Mouse (Mus musculus) thymus, adult 2 months (tissue): ENCODE data around the gene Atp23. TPM values are rescaled to one million over a fixed set of nuclear protein-coding genes. Genes with fewer than 3 reads are reported as not detected.

Experiments
- DNase-seq: peaks from one replicate; pipeline ENCODE4 v3.0.0; 2021
- H3K27ac ChIP-seq: fragments of 200-500 bp; 2 replicates; pipeline ENCODE4 v1.5.1; 2012; ENCODE audit warnings: low read length, control low read depth; ENCODE audit not compliant: control insufficient read depth, insufficient read depth
- H3K27me3 ChIP-seq: fragments of 200-500 bp; 2 replicates; pipeline ENCODE4 v1.6.1; 2012; ENCODE audit warnings: mild to moderate bottlenecking, low read length, moderate library complexity, mixed read lengths; ENCODE audit not compliant: control insufficient read depth, insufficient read depth
- H3K36me3 ChIP-seq: fragments of 200-500 bp; 2 replicates; pipeline ENCODE4 v1.6.1; 2012; ENCODE audit warnings: mild to moderate bottlenecking, low read length, moderate library complexity; ENCODE audit not compliant: control insufficient read depth, insufficient read depth
- H3K4me1 ChIP-seq: fragments of 200-500 bp; replicated peaks from 2 replicates; pipeline ENCODE4 v1.6.1; 2012; ENCODE audit warnings: low read length; ENCODE audit not compliant: control insufficient read depth, insufficient read depth
- H3K4me3 ChIP-seq: fragments of 200-500 bp; 2 replicates; pipeline ENCODE4 v1.5.1; 2012; ENCODE audit warnings: mild to moderate bottlenecking, low read length, control low read depth, moderate library complexity; ENCODE audit not compliant: control insufficient read depth, insufficient read depth
- CTCF ChIP-seq: fragments of 200-500 bp; IDR thresholded peaks from 2 replicates; pipeline ENCODE4 v1.5.1; 2012; ENCODE audit warnings: mild to moderate bottlenecking, control low read depth, low read length, moderate library complexity, borderline replicate concordance; ENCODE audit not compliant: control insufficient read depth, poor library complexity, insufficient read depth; ENCODE audit errors: extremely low read depth
- POLR2A ChIP-seq: fragments of 200-500 bp; IDR thresholded peaks from 2 replicates; pipeline ENCODE4 v1.6.1; 2012; ENCODE audit warnings: mild to moderate bottlenecking, low read length, control low read depth, moderate library complexity; ENCODE audit not compliant: control insufficient read depth, poor library complexity, insufficient read depth; ENCODE audit errors: extremely low read depth
- WGBS: fragments of 180-500 bp; shearing (Covaris S2); methylation state at CpG from one replicate; pipeline ENCODE4 v1.1.7; 2018; 5-methylcytosine and 5-hydroxymethylcytosine counted together
- polyA plus RNA-seq: library from polyadenylated mRNA; depleted of rRNA; stranded (reverse); fragments of >200 nt; gene quantifications from 2 replicates; pipeline ENCODE4 v1.2.3, GENCODE M21; 2012

The Atp23 gene
- polyA plus RNA-seq, 1 experiment = 9.6 TPM

DNA sequence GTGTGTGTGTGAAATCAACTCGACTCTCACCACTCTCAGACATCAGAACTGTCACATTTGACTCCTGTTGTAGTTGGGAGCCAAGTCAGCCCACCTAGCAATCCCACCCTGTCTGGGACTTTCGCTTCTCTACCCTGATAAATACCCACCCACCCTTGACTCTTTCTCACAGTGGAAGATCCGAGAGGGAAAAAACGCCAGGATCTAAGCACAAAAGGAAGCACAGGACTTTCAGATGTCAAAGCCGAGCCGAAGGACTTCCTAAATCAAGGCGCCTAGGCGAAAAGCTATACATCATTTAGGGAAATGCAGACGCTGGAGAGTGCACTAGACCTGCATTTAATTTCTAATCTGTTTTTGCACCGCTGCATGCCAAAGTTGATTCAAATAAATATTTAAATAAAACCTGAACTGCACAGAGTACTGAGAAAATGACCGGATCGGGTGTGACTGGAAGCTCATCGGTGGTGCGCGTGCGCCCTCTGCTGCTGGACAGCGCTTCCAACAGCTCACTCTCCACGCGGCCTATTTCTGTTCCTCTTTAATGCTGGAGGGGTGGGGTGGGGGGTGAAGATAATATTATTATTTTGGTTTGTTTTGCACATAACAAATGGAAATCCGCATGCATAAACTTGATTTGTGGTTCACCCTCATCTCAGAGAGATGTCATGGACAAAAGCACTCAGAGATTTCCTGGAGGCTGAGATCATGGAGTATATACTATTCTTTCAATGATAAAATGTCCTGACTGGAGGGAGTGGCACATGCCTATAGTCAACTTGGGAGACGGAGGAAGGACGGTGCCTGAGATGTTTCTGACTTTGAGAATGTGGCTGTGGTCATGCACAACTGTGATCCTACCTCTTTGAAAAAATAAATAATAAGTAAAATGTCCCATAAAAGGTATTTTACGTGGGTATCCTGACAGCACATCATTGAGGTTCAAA lies 31.5 kb downstream of the Atp23 start:
- Histone ChIP-seq H3K27ac (no peak overlapping the region), H3K4me3 (no peak overlapping the region), H3K36me3 (no peaks in the 10 kb centered on the region), H3K27me3 (no peaks in the 10 kb centered on the region), H3K4me1 (no peaks in the 10 kb centered on the region)
- TF ChIP-seq CTCF = peak; percentile 81; the same call in 1 of the 2 replicates
- no peak for TF ChIP-seq POLR2A
- WGBS = 24% methylated on average over 23 of the region's 23 CpGs
- peak; percentile 61 for DNase-seq

DNA sequence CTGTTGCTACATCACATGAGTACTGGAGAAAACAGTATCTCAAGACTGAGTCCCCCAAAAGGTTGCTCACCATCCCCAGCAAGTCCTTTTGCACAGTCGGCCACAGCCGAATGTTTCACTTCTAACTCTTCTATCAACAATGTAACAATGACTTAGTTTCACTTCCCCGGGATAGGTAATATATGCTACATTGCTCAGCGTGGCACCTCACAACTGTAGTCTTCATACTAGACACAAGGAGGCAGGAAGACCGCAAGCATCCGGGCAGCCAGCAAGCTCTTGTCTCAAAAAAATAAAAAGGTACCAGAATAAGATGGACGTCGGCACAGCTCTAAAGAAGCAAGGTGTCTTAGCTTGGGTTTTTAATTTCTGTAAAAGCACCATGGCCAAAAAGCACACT lies 35.9 kb downstream of the Atp23 start:
- no peak overlapping the region for H3K27ac ChIP-seq
- TF ChIP-seq POLR2A (no peak), CTCF (no peak)
- WGBS = 85% methylated on average over 8 of the region's 8 CpGs
- DNase-seq = no peak
- no peaks in the 10 kb centered on the region for H3K36me3 ChIP-seq
- H3K27me3 ChIP-seq = no peaks in the 10 kb centered on the region
- no peaks in the 10 kb centered on the region for H3K4me1 ChIP-seq
- no peak overlapping the region for H3K4me3 ChIP-seq

DNA sequence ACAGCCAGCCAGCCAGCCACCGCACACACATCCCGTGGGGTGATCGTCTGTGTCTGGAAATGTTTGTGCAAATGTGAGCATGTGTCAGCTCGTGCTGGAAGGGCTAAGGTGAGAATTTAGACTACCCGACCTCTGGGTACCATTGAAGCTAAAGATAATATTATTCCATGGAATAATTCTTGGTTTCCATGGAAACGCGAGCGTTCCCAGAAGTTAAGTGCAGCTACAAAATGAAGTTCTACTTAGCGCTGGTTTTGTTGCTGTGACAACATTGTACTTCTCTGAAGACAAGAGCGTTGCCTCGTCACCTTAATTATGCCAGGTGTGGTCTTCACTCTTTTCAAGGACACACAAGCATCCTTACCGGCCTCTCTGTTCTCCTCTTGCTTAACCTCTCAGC lies 39.0 kb downstream of the Atp23 start:
- Histone ChIP-seq H3K4me3 (no peak overlapping the region), H3K27me3 (no peaks in the 10 kb centered on the region), H3K27ac (no peak overlapping the region), H3K36me3 (no peaks in the 10 kb centered on the region), H3K4me1 (no peaks in the 10 kb centered on the region)
- no peak for TF ChIP-seq CTCF
- no peak for TF ChIP-seq POLR2A
- DNase-seq = no peak
- 91% methylated on average over 12 of the region's 12 CpGs for WGBS

DNA sequence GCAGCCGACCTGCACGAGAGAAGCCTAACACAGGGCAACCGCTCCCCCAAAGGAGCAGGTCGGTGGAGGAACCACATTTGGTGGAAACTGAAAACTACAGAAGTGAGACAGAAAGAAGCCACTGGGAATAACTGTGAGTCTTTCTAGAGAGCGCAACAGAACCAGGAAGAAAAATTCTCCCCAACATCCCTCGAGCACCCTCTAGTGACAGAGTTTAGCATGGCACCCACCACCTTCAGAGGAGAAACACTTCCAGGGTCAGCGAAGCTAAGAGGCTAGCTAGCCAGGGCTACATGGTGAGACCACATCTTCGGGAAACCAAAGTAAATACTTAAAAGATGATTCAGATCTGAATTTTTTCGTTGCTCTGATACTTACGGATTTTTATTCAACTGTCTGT lies 47.9 kb downstream of the Atp23 start:
- Histone ChIP-seq H3K27ac (no peak overlapping the region), H3K4me3 (no peak overlapping the region), H3K36me3 (no peaks in the 10 kb centered on the region), H3K27me3 (no peaks in the 10 kb centered on the region), H3K4me1 (no peaks in the 10 kb centered on the region)
- WGBS = 84% methylated on average over 10 of the region's 10 CpGs
- TF ChIP-seq POLR2A (no peak), CTCF (no peak)
- peak; percentile 20 for DNase-seq

DNA sequence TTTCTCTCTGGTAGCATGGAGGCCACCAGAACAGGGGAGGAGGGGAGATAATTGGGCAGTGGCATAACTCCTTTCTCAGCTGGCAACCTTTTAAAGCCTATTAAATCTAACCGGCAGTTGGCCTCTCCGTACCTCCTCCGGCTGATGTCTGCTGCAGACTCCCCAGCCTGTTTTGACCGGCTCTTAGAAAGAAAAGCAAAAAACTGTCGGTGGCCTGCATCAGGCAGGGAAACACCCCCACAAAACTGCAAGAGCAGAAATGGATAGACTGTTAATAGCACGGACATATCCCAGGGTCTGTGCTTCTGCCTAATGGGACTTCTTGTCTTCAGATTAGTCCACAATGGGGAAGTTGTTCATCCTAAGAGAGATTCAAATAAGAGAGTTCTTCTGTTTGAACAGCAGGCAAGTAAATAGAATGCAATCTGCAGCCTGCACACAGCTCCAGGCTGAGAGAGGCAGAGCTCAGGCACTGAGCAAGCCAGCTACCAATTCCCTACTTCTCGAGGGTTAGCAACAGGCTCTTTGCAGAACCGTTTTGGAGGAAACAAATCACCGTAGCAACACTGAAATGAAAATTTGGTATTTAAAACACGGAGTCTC lies 55.7 kb downstream of the Atp23 start:
- H3K27me3 ChIP-seq = no peaks in the 10 kb centered on the region
- no peaks in the 10 kb centered on the region for H3K4me1 ChIP-seq
- no peaks in the 10 kb centered on the region for H3K36me3 ChIP-seq
- no peak overlapping the region for H3K4me3 ChIP-seq
- TF ChIP-seq POLR2A (no peak), CTCF (no peak)
- H3K27ac ChIP-seq = no peak overlapping the region
- DNase-seq = no peak
- WGBS = 77% methylated on average over 10 of the region's 10 CpGs

DNA sequence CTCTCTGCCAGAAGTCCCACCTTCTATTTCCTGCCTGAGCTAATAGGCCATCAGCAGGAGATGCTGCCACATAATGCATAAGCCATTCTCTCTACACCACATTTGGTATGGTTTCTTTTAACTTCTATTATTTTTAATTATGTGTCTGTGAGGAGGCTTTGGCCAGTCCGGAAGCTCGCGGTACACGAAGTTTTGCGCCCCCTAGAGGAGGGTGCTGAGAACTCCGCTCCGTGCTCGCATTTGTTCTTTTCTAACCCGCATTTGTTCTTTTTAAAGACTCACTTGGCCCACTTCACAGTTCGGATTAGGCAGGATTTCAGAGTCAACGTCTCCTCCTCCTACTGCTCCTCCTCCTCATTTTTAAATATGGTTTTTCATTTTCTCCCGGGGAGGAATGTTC lies 56.5 kb downstream of the Atp23 start:
- 67% methylated on average over 12 of the region's 12 CpGs for WGBS
- TF ChIP-seq CTCF (no peak), POLR2A (no peak)

DNA sequence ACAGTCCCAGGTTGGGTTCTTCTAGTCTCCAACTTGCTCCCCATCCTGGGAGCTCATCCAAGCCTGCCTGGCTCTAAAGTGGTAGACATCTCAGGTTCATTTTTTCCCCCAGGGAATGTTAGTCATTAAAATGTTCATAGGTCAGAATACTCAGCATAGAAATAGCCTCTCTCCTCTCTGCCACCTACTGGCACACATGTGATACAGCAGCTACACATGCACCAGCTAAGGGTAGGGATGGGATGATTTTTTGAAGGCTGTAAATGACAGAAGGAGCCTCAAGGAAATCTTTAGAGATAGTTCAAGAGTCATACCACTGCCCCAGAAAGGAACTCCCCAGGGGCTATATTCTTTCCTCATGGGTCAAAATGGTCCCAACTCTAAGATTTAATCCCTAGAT lies 60.9 kb downstream of the Atp23 start:
- DNase-seq = no peak
- H3K27me3 ChIP-seq = no peaks in the 10 kb centered on the region
- H3K36me3 ChIP-seq = no peaks in the 10 kb centered on the region
- TF ChIP-seq POLR2A = no peak
- no peak for TF ChIP-seq CTCF
- no peak overlapping the region for H3K4me3 ChIP-seq
- H3K27ac ChIP-seq = no peak overlapping the region
- no peaks in the 10 kb centered on the region for H3K4me1 ChIP-seq

More for the DNA sequence above, 56.5 kb downstream of the Atp23 start:
- Histone ChIP-seq H3K4me1 (no peaks in the 10 kb centered on the region), H3K27me3 (no peaks in the 10 kb centered on the region), H3K27ac (no peak overlapping the region; the same call in 1 of the 2 replicates), H3K4me3 (no peak overlapping the region), H3K36me3 (no peaks in the 10 kb centered on the region)
- DNase-seq = peak; percentile 3
